Mouse (Mus musculus): ENCODE measurements around the gene Cyp4a30b.
A peak's percentile ranks its signal among the peaks of the same experiment; 100 is the strongest.
"Not testable (repeated sequence)": the region's sequence is repeated elsewhere in the genome, so short reads cannot be mapped to it uniquely, and the experiment has no call there.

The Cyp4a30b gene

DNA sequence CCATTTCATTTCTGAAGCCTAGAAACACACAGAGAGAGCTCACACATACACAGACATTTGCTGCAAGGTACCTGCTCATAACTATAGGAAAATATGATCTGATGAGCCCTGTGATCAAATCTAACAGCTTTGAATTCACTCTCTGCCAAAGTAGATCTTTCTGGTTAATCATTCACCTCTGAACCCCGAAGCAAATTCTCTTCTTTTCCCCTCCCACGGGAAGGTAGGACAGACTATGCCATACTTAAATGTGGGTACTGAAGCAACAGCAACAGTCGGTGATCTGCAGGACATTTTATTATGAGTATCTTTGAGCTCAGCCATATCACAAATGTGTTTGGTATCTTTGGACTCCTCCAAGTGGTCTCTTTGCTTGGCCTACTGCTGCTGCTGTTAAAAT, at the start of gene Cyp4a30b:
Gene Cyp4a30b, plus strand, starts transcription at position 301 of the 400 bp plus-strand sequence.
- peak; percentile 17 for DNase-seq

DNA sequence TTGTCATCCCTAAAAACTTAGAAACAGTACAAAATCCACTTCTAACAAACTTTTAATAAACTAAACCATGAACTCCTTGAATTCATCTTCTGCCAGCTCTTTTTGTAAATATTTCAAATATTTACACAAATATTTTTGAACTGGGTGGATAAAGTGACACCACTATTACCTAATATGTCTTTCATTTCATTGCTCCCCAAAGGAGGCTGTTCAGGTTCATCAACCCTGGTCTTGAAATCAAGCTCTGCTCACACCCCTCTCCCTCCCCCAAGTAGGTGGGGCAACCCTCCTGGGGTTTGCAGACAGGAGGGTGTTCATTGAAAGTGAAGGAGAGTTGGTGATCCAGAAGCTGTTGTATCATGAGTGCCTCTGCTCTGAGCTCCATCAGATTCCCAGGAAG, 41.1 kb upstream of the Cyp4a30b start, which contains the start of gene Cyp4a12b:
Gene Cyp4a12b, plus strand, starts transcription at position 301 of the 400 bp plus-strand sequence.
- DNase-seq = not testable (repeated sequence)

DNA sequence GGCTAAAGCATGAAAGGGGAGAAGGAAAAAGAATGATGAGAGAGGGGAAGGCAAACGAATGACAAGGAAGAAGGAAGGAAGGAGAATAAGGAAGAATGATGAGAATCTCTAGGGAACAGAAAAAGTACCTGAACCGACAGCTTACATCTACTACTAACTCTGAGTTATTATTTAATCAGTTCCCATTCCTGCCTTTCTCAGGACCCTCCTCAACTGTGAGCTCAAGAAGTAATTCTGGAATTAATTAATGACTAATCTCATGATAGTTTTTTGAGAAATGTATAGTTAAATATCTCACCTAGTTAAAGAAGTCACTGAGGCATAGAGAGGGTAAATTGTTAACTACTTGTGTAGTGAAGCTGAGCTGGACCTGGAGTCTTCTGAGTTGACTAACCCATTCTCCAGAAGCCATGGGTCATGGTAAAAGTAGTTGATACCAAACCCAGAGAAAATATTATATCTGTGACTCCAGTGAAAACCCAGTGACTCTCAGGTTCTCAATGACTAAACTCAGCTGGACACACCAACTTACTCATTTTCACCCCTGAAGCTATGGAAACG, 1.7 kb upstream of the Cyp4a30b start:
- DNase-seq = peak; percentile 2

DNA sequence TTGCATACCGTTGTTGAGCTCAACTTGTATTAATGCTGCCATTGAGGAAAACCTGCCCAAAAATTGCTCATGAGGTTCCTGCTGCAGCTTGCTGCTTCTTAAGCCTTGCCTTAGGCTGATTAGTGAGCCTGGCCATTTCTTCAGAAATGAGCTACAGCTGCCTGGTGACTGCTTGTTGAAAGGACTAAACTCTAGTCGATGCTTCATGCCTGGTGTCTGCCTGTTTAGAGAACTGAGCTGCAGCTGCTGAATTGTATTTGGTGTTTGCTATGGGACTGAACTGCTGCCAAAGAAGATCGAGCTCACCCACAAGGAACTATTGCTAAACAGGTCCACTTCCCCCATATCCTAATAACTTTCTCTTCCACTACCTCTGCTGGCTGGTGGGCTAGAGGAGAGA, 21.2 kb downstream of the Cyp4a30b start:
- DNase-seq = not testable (repeated sequence)

DNA sequence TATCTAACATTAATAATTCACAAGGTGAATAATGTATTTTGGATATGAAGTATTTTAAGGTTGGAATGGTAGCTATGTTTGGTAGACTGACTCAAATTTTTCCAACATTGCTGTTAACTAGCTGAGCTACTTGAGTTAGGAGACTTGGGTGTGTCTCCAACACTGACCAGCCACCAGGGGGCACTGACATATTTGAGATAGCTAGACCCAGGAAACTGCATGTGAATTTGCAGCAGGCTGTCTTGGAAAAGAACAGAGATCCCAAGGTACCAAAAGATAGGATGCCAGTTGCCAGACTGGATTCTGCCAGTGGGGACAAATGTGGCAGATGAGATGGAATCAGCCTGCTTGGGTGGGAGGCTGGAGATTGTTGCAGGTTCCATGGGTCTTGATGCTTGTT, 23.6 kb downstream of the Cyp4a30b start:
- DNase-seq = peak; percentile 53

DNA sequence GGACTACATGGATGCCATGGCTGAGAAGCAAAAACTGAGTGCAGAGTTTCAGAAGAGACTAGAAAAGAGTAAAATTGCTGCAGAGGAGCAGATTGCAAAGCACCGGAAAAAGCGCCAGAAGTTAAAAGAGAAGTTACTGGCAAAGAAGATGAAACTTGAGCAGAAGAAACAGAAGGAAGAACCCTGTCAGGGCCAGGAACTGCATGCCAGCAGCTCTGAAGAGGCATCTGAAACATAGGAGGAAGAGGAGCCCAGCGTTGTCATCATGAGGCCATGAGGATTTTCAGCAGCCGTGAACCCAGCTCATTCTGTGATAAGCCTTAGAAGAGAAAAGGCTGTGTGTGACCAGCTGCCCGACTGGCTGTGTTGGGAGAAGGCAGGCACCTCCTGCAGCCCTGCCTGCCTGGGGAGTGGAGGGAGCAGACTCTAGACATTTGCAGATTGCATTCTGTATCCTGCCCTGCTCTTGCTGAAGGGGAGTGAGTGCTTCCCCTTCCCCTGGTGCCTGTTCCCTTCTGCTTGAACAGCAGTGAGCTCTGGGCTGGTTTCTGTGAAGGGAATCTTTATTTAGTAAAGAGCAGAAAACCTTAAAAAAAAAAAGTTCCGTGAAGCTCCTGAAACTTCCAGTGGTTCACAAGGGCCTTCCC, 28.7 kb downstream of the Cyp4a30b start:
- DNase-seq = no peak

DNA sequence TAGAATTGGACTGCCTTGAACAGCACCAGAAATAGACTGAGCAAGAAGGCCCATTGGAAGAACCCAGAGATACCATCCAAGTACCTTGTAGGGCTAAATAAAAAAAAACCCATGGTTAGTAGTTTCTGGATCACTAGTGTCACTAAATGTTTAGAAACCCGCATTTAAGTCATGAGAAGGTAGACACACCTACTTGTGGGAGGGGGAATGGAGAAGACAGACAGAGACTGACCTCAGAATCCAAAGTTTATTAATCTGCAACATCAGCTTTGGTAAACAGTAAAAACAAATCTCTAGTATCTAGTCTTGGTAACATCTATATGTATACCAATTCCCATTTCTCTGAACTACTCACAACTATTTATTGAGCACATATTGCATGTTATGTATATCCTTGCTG, 43.6 kb downstream of the Cyp4a30b start, which contains the start of gene Cyp4a14:
Gene Cyp4a14, minus strand, starts transcription at position 142 of the 400 bp plus-strand sequence.
- DNase-seq = peak; percentile 24

DNA sequence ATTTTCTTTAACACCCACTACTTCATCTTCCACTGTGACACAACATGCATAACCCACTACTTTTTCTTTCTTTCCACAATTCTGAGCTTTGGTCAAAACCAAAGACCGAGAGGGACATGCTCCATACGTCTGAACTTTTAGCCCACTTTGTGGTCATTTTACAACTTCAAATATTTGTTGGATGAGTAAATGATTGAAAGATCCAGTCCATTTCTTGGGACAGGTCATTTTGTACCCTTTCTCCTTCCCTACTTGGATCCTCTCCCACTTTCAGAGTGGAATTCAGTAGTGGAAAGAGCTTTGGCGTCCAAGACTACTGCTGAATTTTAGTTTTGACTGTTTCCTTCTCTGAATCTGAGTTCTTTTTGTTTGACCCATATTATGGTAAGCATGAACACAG, 45.1 kb downstream of the Cyp4a30b start:
- peak; percentile 57 for DNase-seq

DNA sequence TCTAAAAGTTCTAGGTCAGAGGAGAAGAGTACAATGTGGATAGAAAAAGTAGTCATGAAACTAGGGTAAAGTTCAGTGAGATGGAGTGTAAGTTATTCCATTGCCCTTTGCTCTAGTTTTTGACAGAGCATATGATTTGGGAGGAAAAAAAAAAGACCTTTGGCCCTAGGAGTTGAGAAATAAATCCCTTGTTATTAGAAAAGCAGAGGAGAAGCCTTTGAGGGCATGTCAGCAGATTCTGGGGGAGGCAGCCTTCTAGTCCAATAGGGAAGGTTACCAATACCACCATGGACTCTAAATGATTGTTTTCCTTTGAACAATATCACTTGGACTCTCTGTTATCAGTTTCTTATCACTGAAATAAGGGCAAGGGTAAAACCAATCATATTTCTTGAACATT, 61.6 kb downstream of the Cyp4a30b start:
- peak; percentile 43 for DNase-seq

DNA sequence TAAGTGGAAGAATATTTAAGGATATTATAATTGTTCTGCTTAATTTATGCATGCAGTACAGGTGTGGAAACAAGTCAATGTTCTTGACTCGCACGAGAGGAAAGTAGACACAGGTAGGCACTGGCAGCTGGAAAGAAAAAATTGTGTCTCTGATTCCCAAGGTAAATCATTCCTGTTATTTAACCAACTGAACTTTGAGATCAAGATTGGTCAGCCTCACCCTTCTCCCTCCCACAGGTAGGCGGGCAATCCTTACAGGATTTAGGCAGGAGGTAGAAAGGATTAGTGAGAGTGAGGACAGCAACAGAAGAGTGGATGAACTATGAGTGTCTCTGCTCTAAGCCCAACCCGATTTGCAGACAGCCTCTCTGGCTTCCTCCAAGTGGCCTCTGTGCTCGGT, 65.6 kb downstream of the Cyp4a30b start, which contains the start of gene Cyp4a10:
Gene Cyp4a10, plus strand, starts transcription at position 265 of the 400 bp plus-strand sequence.
- DNase-seq = peak; percentile 35

DNA sequence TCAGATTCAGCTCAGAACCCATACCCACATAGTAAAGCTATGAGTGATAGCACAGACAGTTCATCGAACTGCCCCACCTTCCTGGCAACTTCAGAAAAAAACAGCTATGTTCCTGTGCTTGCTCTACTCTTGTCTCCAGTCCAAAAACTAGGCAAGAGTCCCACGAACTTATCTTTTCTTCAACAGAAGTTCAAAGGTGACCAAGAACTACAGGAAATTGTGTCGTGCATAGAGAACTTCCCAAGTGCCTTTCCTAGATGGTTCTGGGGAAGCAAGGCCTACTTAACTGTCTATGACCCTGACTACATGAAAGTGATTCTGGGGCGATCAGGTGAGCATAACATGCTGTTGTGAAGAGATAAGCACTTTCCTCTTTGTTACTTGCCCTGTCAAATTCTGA, 67.0 kb downstream of the Cyp4a30b start:
- no peak for DNase-seq

All from kidney, postnatal 14 days (tissue).